Mouse (Mus musculus) lung, postnatal 0 days (tissue): ENCODE results near the gene 1700001O22Rik. TPM values are rescaled to one million over a fixed set of nuclear protein-coding genes. Genes with fewer than 3 reads are reported as not detected.
A peak's percentile ranks its signal among the peaks of the same experiment; 100 is the strongest.

Experiments
- ATAC-seq: fragments of 200-750 bp; cut with Nextera tagmentation; 2 replicates; pipeline ENCODE4 v1.8.0; 2017; ENCODE audit warnings: moderate library complexity
- DNase-seq: peaks from one replicate; pipeline ENCODE4 v3.0.0-alpha.2; 2016; ENCODE audit warnings: low spot score
- H3K27ac ChIP-seq: fragments of 300-500 bp; sonication (generic); 2 replicates; pipeline ENCODE4 v1.5.1; 2014; ENCODE audit warnings: antibody characterized with exemption, mild to moderate bottlenecking, low read length, mixed read lengths
- H3K27me3 ChIP-seq: fragments of 300-500 bp; sonication (generic); replicated peaks from 2 replicates; pipeline ENCODE4 v1.6.1; 2014; ENCODE audit warnings: low read length, mixed read lengths; ENCODE audit not compliant: insufficient read depth
- H3K36me3 ChIP-seq: fragments of 300-500 bp; sonication (generic); 2 replicates; pipeline ENCODE4 v1.6.1; 2014; ENCODE audit warnings: low read length, mixed read lengths; ENCODE audit not compliant: insufficient read depth
- H3K4me1 ChIP-seq: fragments of 300-500 bp; sonication (generic); 2 replicates; pipeline ENCODE4 v1.6.1; 2014; ENCODE audit warnings: antibody characterized with exemption, low read depth, low read length, mixed read lengths; ENCODE audit not compliant: insufficient read depth
- H3K4me2 ChIP-seq: fragments of 300-500 bp; sonication (generic); replicated peaks from 2 replicates; pipeline ENCODE4 v1.6.1; 2014; ENCODE audit warnings: low read depth, mild to moderate bottlenecking, low read length, moderate library complexity, mixed read lengths
- H3K4me3 ChIP-seq: fragments of 300-500 bp; sonication (generic); 2 replicates; pipeline ENCODE4 v1.5.1; 2014; ENCODE audit warnings: low read depth, low read length
- H3K9ac ChIP-seq: fragments of 300-500 bp; sonication (generic); replicated peaks from 2 replicates; pipeline ENCODE4 v1.6.1; 2014; ENCODE audit warnings: low read depth, mild to moderate bottlenecking
- H3K9me3 ChIP-seq: fragments of 300-500 bp; sonication (generic); 2 replicates; pipeline ENCODE4 v1.6.1; 2016; ENCODE audit warnings: low read length, mixed read lengths
- CTCF ChIP-seq: IDR thresholded peaks from 2 replicates; pipeline ENCODE4 v1.5.1; 2016; ENCODE audit warnings: antibody characterized with exemption, mild to moderate bottlenecking
- EP300 ChIP-seq: IDR thresholded peaks from 2 replicates; pipeline ENCODE4 v1.6.1; 2016; ENCODE audit warnings: antibody characterized with exemption, mild to moderate bottlenecking, control low read depth
- WGBS: fragments of 180-500 bp; shearing (Covaris S2); extraction: QIAGEN DNeasy Blood & Tissue Kit; methylation state at CpG from one replicate; pipeline ENCODE4 v1.1.7; 2014; 5-methylcytosine and 5-hydroxymethylcytosine counted together
- polyA plus RNA-seq: library from polyadenylated mRNA; unstranded; fragments of >200 nt; fragmentation: Nextera tagmentation; extraction: Ambion mirVana; gene quantifications from 2 replicates; pipeline ENCODE4 v1.2.1, GENCODE M21; 2015

1700001O22Rik gene
- polyA plus RNA-seq, 1 experiment from 2014 or later, result 0.47 TPM

DNA sequence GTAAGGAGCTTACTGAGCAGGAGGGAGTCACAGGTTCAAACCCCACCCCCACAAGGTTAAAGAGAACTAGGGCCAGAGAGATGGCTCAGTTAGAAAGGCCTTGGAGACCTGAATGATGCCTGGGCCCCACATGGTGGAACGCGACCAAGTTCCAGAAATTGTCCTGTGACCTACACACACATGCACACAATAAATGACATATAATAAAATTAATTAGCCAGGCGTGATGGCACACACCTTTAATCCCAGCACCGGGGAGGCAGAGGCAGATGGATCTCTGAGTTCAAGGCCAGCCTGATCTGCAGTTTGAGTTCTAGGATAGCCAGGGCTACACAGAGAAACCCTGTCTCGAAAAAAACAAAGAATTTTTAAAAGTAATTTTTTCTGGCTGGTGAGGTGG lies 51.0 kb downstream of the 1700001O22Rik start:
- no peaks in the 10 kb centered on the region for H3K36me3 ChIP-seq
- no peaks in the 10 kb centered on the region for H3K9me3 ChIP-seq
- H3K27ac ChIP-seq, result no peak overlapping the region
- no peak overlapping the region for H3K9ac ChIP-seq
- TF ChIP-seq EP300 (no peak), CTCF (no peak)
- no peak overlapping the region for H3K4me2 ChIP-seq
- WGBS, result 96% methylated on average over 5 of the region's 5 CpGs
- H3K27me3 ChIP-seq, result no peaks in the 10 kb centered on the region
- ATAC-seq (no peak), DNase-seq (no peak)
- H3K4me1 ChIP-seq, result peaks cover 11% of the 10 kb centered on the region; the same call in 1 of the 2 replicates
- H3K4me3 ChIP-seq, result no peak overlapping the region

DNA sequence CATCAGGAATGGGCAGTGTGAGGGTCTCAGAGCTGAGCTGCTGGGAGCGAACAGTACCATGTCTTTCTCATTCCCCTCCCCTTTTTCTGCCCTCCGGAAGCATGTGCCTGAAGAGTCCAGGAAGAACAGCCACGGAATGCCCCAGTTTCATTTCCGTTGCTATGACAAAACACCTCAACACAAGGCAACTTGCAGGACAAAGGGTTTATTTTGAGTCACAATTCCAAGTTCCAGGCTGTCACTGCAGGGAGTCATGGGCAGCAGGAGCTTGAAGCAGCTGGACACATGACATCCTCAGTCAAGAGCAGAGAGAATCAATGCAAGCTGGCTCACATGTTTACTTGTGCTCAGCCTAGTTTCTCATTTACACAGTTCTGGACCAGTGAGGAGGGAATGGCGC lies 53.4 kb downstream of the 1700001O22Rik start:
- H3K4me2 ChIP-seq, result no peak overlapping the region
- no peaks in the 10 kb centered on the region for H3K9me3 ChIP-seq
- no peak overlapping the region for H3K9ac ChIP-seq
- 0 out of 2 replicates have a peak overlapping the region, but pooled peaks have one; percentile 2 for H3K27ac ChIP-seq
- peak; percentile 38 for ATAC-seq
- no peaks in the 10 kb centered on the region for H3K27me3 ChIP-seq
- H3K4me3 ChIP-seq, result no peak overlapping the region
- peaks cover 10% of the 10 kb centered on the region; the same call in 1 of the 2 replicates for H3K4me1 ChIP-seq
- 46% methylated on average over 5 of the region's 5 CpGs for WGBS
- H3K36me3 ChIP-seq, result no peaks in the 10 kb centered on the region
- DNase-seq, result peak; percentile 76
- TF ChIP-seq CTCF, result no peak
- peak; percentile 83 for TF ChIP-seq EP300

DNA sequence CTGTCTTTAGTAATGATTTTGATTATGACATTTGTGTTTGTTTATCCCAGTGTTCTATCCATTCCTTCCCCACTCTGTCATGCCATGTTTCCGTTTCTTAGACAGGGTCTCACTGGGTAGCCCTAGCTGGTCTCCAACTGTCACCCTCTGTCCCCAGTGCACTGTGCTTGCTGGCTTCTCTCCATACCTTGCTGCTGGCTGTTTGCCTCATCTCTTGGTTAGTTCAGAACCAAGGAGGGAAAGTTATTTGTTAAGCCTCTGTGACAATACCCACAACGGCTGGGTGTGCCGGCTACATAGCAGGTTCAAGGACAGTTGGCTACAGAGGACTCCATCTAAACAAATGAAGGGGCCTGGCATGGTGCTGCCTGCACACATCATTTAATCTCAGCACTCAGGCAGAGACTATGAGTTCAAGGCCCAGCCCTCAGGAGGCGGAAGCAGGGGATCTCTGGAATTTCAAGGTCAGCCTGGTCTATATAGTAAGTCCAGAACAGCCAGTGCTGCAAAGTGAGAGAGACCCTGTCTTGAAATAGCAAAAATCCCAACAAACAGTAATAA lies 55.8 kb downstream of the 1700001O22Rik start:
- no peaks in the 10 kb centered on the region for H3K36me3 ChIP-seq
- H3K27me3 ChIP-seq, result no peaks in the 10 kb centered on the region
- no peaks in the 10 kb centered on the region for H3K9me3 ChIP-seq
- ATAC-seq (no peak), DNase-seq (no peak)
- H3K4me1 ChIP-seq, result peaks cover 13% of the 10 kb centered on the region
- WGBS, result 62% methylated on average over 4 of the region's 4 CpGs
- TF ChIP-seq CTCF (no peak), EP300 (no peak)
- no peak overlapping the region for H3K4me2 ChIP-seq
- H3K9ac ChIP-seq, result no peak overlapping the region
- H3K4me3 ChIP-seq, result no peak overlapping the region
- H3K27ac ChIP-seq, result no peak overlapping the region

Other genes with a start within 250 kb of the 1700001O22Rik start
- 1.9 and 2.3 TPM in 2 replicates for gene Cstad, start 208.6 kb downstream of the 1700001O22Rik start, polyA plus RNA-seq
- gene Ntmt1, start 4.2 kb upstream of the 1700001O22Rik start, polyA plus RNA-seq, result 49.4 and 50.7 TPM in 2 replicates
- 24.9 and 26.1 TPM in 2 replicates for gene Asb6, start 26.7 kb upstream of the 1700001O22Rik start, polyA plus RNA-seq
- 2.9 and 4.3 TPM in 2 replicates for gene Prrx2, start 31.3 kb upstream of the 1700001O22Rik start, polyA plus RNA-seq
- 20.0 and 29.8 TPM in 2 replicates for gene Ptges, start 126.2 kb upstream of the 1700001O22Rik start, polyA plus RNA-seq
- gene Tor1b, start 149.3 kb upstream of the 1700001O22Rik start, polyA plus RNA-seq, result 23.3 and 24.6 TPM in 2 replicates
- gene Tor1a, start 164.3 kb upstream of the 1700001O22Rik start, polyA plus RNA-seq, result 54.6 and 57.5 TPM in 2 replicates
- 41.0 and 43.6 TPM in 2 replicates for gene BC005624, start 178.5 kb upstream of the 1700001O22Rik start, polyA plus RNA-seq
- gene Usp20, start 178.6 kb upstream of the 1700001O22Rik start, polyA plus RNA-seq, result 8.4 and 9.6 TPM in 2 replicates